Mouse (Mus musculus): ENCODE measurements around the gene Arhgap10.

- TF ChIP-seq POLR2A (IDR thresholded peaks at IDR 0.05; ENCODE audit: insufficient read depth, low read depth, low read length) (no peak), CTCF (IDR thresholded peaks at IDR 0.05) (no peak), EP300 (IDR thresholded peaks at IDR 0.05; ENCODE audit: insufficient read depth, low read depth, low read length) (no peak)
Measured at GRCm38 (mm10) chr8:77451052-77451451, 66.7 kb downstream of the Arhgap10 start.
